Mouse (Mus musculus) left cerebral cortex, adult 11 months (tissue): ENCODE results near the gene Enthd1.

ENCODE experiments used
- DNase-seq: peaks from one replicate; pipeline ENCODE4 v3.0.0; 2022; ENCODE audit warnings: low spot score

Enthd1 gene

DNA sequence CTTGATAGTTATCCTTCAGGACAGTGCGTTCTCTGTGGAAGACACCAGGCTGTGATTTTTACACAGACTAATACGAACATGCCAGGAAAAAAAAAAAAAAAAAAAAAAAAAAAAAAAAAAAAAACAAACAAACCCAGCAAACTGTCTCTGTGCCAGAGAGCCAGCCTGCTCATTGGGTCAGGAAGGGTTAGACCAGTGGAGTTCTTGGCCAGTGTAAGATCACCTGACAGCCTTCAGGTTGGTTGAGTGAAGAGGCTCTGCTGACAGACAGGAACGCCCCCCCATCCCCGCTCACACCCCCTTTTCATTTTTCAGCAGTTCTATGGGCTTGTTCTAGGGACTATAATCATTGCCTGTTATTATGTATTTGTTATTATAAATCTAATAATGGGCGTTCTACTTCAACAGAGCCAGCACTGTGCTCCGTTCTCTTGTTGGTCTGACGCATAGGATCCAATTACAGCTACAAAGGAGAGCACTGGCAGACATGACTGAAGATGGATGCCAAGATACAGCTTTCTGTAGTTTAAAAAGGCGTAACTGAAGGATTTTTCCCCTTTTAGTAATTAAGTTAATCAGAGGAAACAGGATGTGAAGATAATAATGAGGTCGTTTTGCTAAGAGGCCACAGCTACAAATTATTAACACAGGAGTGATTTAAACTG is 81.8 kb downstream of the Enthd1 start:
- no peak for DNase-seq

DNA sequence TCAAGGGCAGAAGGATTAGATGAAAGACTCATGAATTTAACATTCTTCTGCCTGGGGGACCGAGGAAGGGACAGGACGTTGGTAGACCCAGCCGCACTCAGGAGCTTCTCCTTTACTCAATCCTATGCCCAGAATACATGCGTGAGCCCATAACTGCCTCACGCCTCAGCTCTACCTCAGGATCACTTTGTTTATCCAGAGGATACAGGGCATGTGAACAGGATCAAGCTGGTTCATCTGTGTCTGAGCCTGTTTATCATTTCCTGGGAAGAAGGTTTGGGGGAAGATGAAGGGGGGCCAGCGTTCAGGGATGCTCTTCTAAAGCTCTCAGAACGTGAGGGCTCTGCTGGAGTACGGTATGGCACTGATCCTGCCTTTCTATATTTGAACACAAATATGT is 82.6 kb downstream of the Enthd1 start:
- DNase-seq: no peak

GRCm38 (mm10) chr15:80474429-80475002 is 90.4 kb downstream of the Enthd1 start:
- DNase-seq: no peak

GRCm38 (mm10) chr15:80467876-80468275 is 97.1 kb downstream of the Enthd1 start:
- DNase-seq: no peak

DNA sequence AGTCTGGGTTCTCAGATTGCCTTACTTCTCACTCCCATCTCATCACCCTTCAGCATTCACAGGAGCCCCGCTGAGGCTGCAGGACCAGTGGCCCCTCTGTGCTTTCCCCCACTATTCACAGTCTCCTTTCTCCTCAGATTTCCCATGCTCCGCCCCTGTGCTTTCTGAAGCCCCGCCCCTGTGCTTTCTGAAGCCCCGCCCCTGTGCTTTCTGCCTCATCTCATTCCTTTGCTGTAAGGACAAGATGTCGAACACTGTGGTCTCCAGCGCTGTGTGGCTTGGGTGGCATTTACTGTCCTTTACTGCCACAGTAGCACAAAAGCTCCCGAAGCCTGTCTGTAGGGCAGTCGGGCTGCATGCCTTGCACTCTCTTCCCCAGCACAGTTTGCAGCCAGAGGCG is 102.8 kb downstream of the Enthd1 start:
- DNase-seq: no peak

- no peak for DNase-seq
These were observed 103.5 kb downstream of the Enthd1 start for GRCm38 (mm10) chr15:80461446-80461845.

- no peak for DNase-seq
These were observed 104.9 kb downstream of the Enthd1 start for GRCm38 (mm10) chr15:80460011-80460410.

DNA sequence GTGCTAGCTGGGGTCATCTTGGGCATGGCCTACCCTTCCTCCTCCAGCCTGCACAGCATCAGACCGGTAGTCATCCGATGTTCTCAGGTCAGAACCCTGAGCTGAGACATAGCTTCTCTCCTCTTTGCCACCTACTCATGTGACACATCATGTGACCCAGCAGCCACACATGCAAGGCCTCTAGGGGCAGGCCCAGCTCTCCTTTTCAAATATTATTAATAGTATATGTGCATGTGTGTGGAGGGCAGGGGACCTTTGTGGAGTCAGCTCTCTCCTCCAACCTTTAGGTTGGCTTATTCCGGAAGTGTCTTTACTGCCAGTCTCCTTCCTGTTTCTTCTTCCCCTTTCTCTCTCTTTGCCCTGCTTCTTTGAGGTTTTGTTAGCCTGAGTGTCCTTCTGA is 107.0 kb downstream of the Enthd1 start:
- DNase-seq: no peak

DNA sequence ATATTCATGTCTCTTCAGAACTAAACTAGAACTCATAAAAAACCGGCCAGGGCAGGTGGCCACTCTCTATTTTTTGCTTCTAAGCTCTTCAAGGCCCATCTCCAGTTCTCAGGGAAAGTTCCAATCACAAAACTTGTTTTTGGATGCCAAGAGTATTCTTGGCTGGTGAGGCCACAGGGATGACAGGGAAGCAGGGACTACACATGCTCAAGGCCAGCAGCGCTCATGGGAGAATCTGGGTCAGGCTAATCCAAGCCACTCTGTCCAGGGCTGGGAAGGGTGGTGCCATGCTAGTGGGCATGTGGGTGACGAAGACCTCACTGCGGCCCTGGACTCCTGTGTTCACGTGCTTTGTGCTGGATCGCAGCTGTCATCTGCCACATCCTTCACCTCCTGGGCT is 110.5 kb downstream of the Enthd1 start:
- no peak for DNase-seq

DNA sequence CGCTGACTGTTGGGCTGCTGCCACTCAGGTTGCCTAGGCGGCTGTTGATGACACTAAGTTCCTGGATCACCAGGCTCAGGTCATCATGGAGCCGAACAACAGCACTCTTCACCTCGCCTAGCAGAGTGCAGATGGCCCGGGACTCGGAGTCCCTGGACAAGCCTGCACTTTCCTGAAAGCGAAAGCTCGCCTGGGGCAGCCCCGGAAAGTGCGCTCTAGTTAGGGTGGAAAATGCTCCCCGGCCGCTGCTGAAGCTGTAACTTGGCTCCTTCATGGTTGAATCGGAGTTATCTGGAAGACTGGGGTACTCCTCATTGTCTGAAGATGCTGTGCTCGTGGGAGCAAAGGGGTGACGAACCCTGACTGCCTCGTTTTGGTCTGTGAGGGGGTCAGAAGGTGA is 112.5 kb downstream of the Enthd1 start:
- DNase-seq: no peak

- DNase-seq: no peak
These were observed 118.8 kb downstream of the Enthd1 start for GRCm38 (mm10) chr15:80445956-80446687.

- no peak for DNase-seq
These were observed 124.8 kb downstream of the Enthd1 start for GRCm38 (mm10) chr15:80440195-80440594.

DNA sequence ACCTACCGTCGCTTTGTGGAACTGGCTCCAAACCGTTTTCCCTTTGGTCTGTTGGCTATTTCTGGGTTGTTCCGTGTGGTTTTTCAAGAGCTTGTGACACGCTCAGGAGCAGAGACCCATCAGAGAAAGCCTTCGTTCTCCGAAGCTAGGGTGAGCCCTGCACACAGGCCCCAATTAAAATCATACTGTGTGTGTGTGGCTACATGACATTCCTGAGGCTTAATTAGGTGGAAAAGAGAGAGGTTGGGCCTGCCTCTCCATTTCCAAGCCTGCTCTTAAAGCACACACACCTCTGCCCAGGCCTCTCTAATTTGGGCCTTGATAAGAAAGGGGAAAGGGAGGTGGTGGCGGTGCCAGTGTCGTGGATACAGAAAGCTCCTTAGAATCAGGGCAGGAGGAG is 126.5 kb downstream of the Enthd1 start:
- no peak for DNase-seq

DNA sequence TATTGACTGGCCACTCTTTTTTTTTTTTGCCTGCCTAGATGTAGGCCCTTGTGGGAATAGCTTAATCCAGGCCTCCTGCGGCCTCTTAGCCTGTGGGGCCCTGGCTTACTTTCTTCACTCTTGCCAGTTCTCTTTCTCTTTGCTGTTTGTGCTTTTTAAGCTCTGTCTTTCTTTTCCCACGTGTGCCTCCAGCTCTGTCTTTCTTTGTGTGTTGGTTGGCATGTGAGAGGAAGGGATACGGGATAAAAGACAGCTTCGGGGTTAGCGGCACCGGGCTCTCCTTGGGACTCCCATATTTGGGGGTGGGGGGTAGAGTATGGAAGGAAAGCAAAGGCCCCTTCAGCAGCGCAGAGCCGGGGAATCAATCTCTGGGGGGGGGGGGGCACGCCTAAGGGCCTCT is 127.0 kb downstream of the Enthd1 start:
- DNase-seq: no peak

DNA sequence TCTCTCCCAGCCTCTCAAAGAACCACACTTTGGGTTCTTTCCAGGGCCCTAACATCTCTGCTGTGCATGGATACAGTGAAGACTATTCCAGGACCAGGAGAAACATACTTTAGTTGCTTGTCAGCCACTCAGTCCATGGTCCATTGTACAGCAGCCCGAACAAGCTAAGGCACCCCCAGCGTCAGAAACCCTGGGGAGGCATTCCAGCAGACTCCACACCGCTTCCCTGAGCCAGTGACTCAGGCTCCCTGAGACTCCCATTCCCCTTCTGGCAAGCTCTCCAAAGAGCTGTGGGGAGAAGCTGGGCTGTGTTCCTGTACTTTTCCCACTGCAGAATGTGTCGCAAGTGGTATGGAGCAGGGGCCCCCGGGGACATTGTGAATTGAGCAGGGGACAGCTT is 128.0 kb downstream of the Enthd1 start:
- DNase-seq: no peak

DNA sequence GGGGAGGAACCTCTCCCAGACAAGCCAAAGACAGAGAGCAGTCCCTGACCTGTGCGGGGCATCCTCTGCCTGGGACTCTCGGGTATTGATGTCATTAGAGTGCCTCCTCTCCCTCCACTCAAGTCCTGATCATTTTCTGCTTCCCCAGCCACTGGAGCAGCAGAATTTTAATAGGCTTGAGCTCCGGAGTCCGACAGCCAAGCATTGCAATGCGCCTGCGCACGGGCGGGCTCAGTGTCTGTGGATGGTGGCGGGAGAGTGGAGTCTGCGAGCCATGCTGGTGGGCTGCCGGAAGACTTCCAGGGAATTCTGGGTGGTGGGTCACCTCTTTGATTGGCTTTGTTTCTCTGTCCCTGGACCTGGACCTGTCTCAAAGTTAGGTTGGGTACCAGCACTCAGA is 134.6 kb downstream of the Enthd1 start:
- DNase-seq: no peak

GRCm38 (mm10) chr15:80418146-80418545 is 146.8 kb downstream of the Enthd1 start:
- DNase-seq: peak; percentile 31

GRCm38 (mm10) chr15:80417066-80417465 is 147.9 kb downstream of the Enthd1 start:
- no peak for DNase-seq

- no peak for DNase-seq
These were observed 149.8 kb downstream of the Enthd1 start for GRCm38 (mm10) chr15:80415132-80415531.

GRCm38 (mm10) chr15:80413988-80414721 is 150.8 kb downstream of the Enthd1 start:
- no peak for DNase-seq

DNA sequence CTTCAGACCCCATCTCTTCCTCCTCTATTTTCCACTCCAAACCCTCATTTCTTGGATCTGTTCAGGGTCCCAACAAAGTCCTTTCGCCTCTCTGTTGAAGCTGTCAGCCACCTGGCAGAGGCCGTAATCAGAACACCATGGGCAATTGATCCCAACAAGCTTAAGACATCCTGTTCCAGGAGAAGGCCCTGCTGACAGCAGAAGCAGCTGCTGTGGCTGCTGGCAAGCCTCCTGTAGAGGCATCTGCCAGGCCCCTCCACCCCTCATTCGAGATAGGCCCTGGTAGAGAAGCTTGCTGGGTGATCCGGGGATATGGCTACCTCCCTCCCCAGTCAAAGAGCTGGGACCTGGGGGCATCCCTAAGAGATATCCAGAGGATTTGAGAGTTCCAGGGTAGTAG is 151.9 kb downstream of the Enthd1 start:
- no peak for DNase-seq

DNA sequence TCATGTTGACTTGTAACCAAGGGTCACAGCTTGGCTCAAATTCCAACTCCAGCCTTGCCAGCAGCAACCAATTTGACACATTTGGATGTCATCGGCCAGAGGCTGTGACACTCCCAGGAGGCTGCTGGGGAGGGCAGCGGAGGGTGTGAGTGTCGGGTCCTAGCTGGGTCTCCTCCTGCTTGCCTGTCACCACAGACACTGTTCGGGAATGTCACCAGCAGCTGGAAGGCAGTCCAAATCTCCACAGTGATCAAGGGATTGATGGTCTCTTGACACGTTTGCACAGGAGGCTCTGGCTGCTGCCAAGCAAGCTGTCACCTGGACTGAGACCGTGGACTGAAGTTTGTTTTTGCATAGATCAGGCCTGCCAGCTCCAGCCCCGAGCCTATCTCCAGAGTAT is 154.3 kb downstream of the Enthd1 start:
- DNase-seq: no peak

DNA sequence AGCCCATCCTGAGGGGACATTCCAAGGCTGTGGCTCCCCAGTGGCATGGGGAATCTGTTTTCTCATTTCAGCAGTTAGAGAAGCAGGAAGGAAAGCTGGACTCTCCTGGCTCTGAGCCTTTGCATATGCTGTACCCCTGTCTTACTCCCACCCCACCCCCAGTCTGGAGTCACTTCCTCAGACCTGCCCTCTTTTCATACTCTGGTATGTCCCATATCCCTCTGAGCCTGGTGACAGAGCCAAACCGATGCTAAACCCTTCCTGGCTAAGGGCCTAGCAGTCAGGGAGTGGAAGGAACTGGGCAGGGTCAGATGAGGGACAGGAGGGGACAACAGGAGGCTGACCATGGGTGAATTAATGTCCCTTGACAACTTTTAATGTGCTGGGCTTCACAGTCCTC is 157.1 kb downstream of the Enthd1 start:
- no peak for DNase-seq
